Mouse (Mus musculus) CH12.LX (cell line): ENCODE measurements around the gene Phf13. TPM values are rescaled to one million over a fixed set of nuclear protein-coding genes. Genes with fewer than 3 reads are reported as not detected.

Experiments
- DNase-seq: peaks from one replicate; pipeline ENCODE4 v3.0.0-alpha.2; 2013; ENCODE audit errors: extremely low read depth
- H3K27ac ChIP-seq: 2 replicates; pipeline ENCODE4 v1.5.1; 2012; ENCODE audit warnings: low read depth, mild to moderate bottlenecking, control low read depth, moderate library complexity; ENCODE audit not compliant: insufficient read depth
- H3K27me3 ChIP-seq: replicated peaks from 2 replicates; pipeline ENCODE3; 2012; ENCODE audit warnings: inconsistent platforms
- H3K36me3 ChIP-seq, 2 experiments: replicated peaks in 1 of 2; 2 replicates each; pipeline versions ENCODE3 to v1.6.1; 2012; ENCODE audit warnings: inconsistent platforms in 1 of 2, low read length in 1 of 2, mild to moderate bottlenecking in 1 of 2, mixed read lengths in 1 of 2, moderate library complexity in 1 of 2; ENCODE audit not compliant: control insufficient read depth in 1 of 2, insufficient read depth in 1 of 2
- H3K4me1 ChIP-seq, 2 experiments: 2 replicates each; pipeline ENCODE4 v1.6.1; 2012; ENCODE audit warnings: inconsistent platforms in 1 of 2, moderate library complexity in 1 of 2; ENCODE audit not compliant: insufficient read depth in 2 of 2, control insufficient read depth in 1 of 2
- H3K4me2 ChIP-seq: 2 replicates; pipeline ENCODE4 v1.6.1; 2012; ENCODE audit warnings: low read depth, mild to moderate bottlenecking, control low read depth; ENCODE audit not compliant: poor library complexity, insufficient read depth, severe bottlenecking
- H3K4me3 ChIP-seq, 3 experiments: fragments of 150-350 bp in 1 of 3; sonication (generic) in 1 of 3; replicated peaks in 1 of 3; 2 replicates each; pipeline versions ENCODE3 to v1.5.1; 2011 to 2012; ENCODE audit warnings: low read depth in 2 of 3, low read length in 2 of 3, mild to moderate bottlenecking in 2 of 3, moderate library complexity in 2 of 3, control low read depth in 1 of 3, improper control_type of control experiment in 1 of 3, inconsistent platforms in 1 of 3, mixed read lengths in 1 of 3; ENCODE audit not compliant: poor library complexity in 1 of 3
- H3K79me2 ChIP-seq: replicated peaks from 2 replicates; pipeline ENCODE4 v1.6.1; 2012; ENCODE audit warnings: mild to moderate bottlenecking, moderate library complexity; ENCODE audit not compliant: control insufficient read depth, poor library complexity, insufficient read depth, severe bottlenecking; ENCODE audit errors: extremely low read depth
- H3K9ac ChIP-seq: 2 replicates; pipeline ENCODE4 v1.6.1; 2012; ENCODE audit warnings: low read depth, mild to moderate bottlenecking, control low read depth, moderate library complexity; ENCODE audit not compliant: insufficient read depth
- H3K9me3 ChIP-seq: replicated peaks from 2 replicates; pipeline ENCODE3; 2012; ENCODE audit warnings: low read length, inconsistent platforms, mixed read lengths
- BHLHE40 ChIP-seq: IDR thresholded peaks from 2 replicates; pipeline ENCODE4 v1.6.1; 2011; ENCODE audit warnings: mild to moderate bottlenecking, low read depth, low read length, improper control_type of control experiment
- CTCF ChIP-seq, 2 experiments: IDR thresholded peaks in 1 of 2; conservative IDR thresholded peaks in 1 of 2; 2 replicates each; pipeline ENCODE4 v1.5.1; 2011 to 2012; ENCODE audit warnings: low read depth in 2 of 2, low read length in 2 of 2, improper control_type of control experiment in 1 of 2, inconsistent platforms in 1 of 2, mild to moderate bottlenecking in 1 of 2, moderate library complexity in 1 of 2
- ETS1 ChIP-seq: conservative IDR thresholded peaks from 2 replicates; pipeline ENCODE4 v1.6.1; 2012; ENCODE audit warnings: low read depth, mild to moderate bottlenecking, inconsistent platforms, low read length, improper control_type of control experiment, moderate library complexity
- GABPA ChIP-seq: IDR thresholded peaks from 2 replicates; pipeline ENCODE4 v1.6.1; 2012; ENCODE audit warnings: low read depth, low read length, improper control_type of control experiment, inconsistent platforms; ENCODE audit not compliant: insufficient replicate concordance
- HCFC1 ChIP-seq: IDR thresholded peaks from 2 replicates; pipeline ENCODE4 v1.6.1; 2012; ENCODE audit warnings: low read depth, mild to moderate bottlenecking, inconsistent platforms, low read length, improper control_type of control experiment
- MAFK ChIP-seq: IDR thresholded peaks from 2 replicates; pipeline ENCODE4 v1.6.1; 2011; ENCODE audit warnings: low read length, improper control_type of control experiment; ENCODE audit not compliant: insufficient replicate concordance
- MAZ ChIP-seq: IDR thresholded peaks from 2 replicates; pipeline ENCODE4 v1.6.1; 2012; ENCODE audit warnings: low read depth, mild to moderate bottlenecking, inconsistent platforms, low read length, improper control_type of control experiment, moderate library complexity
- MYC ChIP-seq: IDR thresholded peaks from 2 replicates; pipeline ENCODE4 v1.6.1; 2011; ENCODE audit warnings: low read depth, mild to moderate bottlenecking, improper control_type of control experiment, low read length
- NELFE ChIP-seq: IDR thresholded peaks from 2 replicates; pipeline ENCODE4 v1.6.1; 2011; ENCODE audit warnings: low read depth, low read length, improper control_type of control experiment
- NRF1 ChIP-seq: IDR thresholded peaks from 2 replicates; pipeline ENCODE4 v1.6.1; 2014; ENCODE audit warnings: low read depth, mild to moderate bottlenecking, inconsistent platforms, low read length, improper control_type of control experiment, moderate library complexity
- PAX5 ChIP-seq: IDR thresholded peaks from 2 replicates; pipeline ENCODE4 v1.6.1; 2012; ENCODE audit warnings: low read length, inconsistent platforms, mixed read lengths
- POLR2A ChIP-seq: IDR thresholded peaks from 2 replicates; pipeline ENCODE4 v1.6.1; 2011; ENCODE audit warnings: low read depth, mild to moderate bottlenecking, improper control_type of control experiment, low read length
- RCOR1 ChIP-seq: conservative IDR thresholded peaks from 2 replicates; pipeline ENCODE4 v1.6.1; 2012; ENCODE audit warnings: low read depth, mild to moderate bottlenecking, inconsistent platforms, low read length, improper control_type of control experiment
- SIN3A ChIP-seq: IDR thresholded peaks from 2 replicates; pipeline ENCODE4 v1.6.1; 2012; ENCODE audit warnings: low read length, improper control_type of control experiment, inconsistent platforms
- ZC3H11A ChIP-seq: IDR thresholded peaks from 2 replicates; pipeline ENCODE4 v1.6.1; 2012; ENCODE audit warnings: low read depth, mild to moderate bottlenecking, inconsistent platforms, low read length, improper control_type of control experiment
- ZKSCAN1 ChIP-seq: IDR thresholded peaks from 2 replicates; pipeline ENCODE4 v1.6.1; 2012; ENCODE audit warnings: low read depth, inconsistent platforms, low read length, improper control_type of control experiment, borderline replicate concordance
- ZMIZ1 ChIP-seq: IDR thresholded peaks from 2 replicates; pipeline ENCODE4 v1.6.1; 2012; ENCODE audit warnings: low read depth, mild to moderate bottlenecking, inconsistent platforms, low read length, improper control_type of control experiment
- ZNF384 ChIP-seq: IDR thresholded peaks from 2 replicates; pipeline ENCODE4 v1.6.1; 2012; ENCODE audit warnings: low read depth, low read length, improper control_type of control experiment, inconsistent platforms
- dilution Hi-C: fragments of 300-500 bp; cut with MboI; formaldehyde crosslinking; loops from 2 replicates; pipeline ENCODE4 v1.14.3; 2020; ENCODE audit warnings: low sequenced_read_pairs; ENCODE audit not compliant: extremely low pct_unique_long_range_greater_than_20kb, extremely low pct_ligation_motif_present
- in situ Hi-C: fragments of 300-500 bp; cut with MboI; formaldehyde crosslinking; loops from 3 replicates; pipeline ENCODE4 v1.14.3; 2019; ENCODE audit warnings: low sequenced_read_pairs, low pct_ligation_motif_present, low pct_unique_long_range_greater_than_20kb, mixed read lengths
- polyA plus RNA-seq: library from polyadenylated mRNA; unstranded; fragments of >175 nt; gene quantifications from 2 replicates; pipeline ENCODE4 v1.2.1, GENCODE M21; 2012; ENCODE audit warnings: low read depth; ENCODE audit not compliant: insufficient read length
- total RNA-seq, 2 experiments: library from RNA; depleted of rRNA; stranded (reverse); fragments of 300-350 nt in 1 of 2; fragments of >200 nt in 1 of 2; gene quantifications; 2 replicates each; pipeline ENCODE4 v1.2.3; 2012 to 2014

Gene Phf13
- total and polyA plus RNA-seq, 3 experiments: 1.9 to 5.0 (median 4.9) TPM

GRCm38 (mm10) chr4:151975441-151975840, 20.6 kb downstream of the Phf13 start:
- H3K9ac ChIP-seq: no peak overlapping the region
- H3K9me3 ChIP-seq: peaks cover 5% of the 10 kb centered on the region
- peaks cover 3 to 6% of the 10 kb centered on the region in 2 experiments; a peak in 3 of 4 replicates for H3K4me1 ChIP-seq
- no peak overlapping the region for H3K4me2 ChIP-seq
- no peak overlapping the region for H3K27ac ChIP-seq
- no peaks in the 10 kb centered on the region for H3K27me3 ChIP-seq
- in situ Hi-C loops: loop anchor here (5.0 kb wide), 2 partner anchors 57 to 122 kb away; no protein-coding TSS in a partner anchor
- dilution Hi-C loops: no loop called here
- peak; percentile 35 for DNase-seq
- no peak overlapping the region for H3K4me3 ChIP-seq
- no peaks in the 10 kb centered on the region for H3K79me2 ChIP-seq
- H3K36me3 ChIP-seq: peaks cover 76 to 92% of the 10 kb centered on the region in 2 experiments
- TF ChIP-seq CTCF (conservative IDR thresholded peaks at IDR 0.05 in 1 of 2, IDR thresholded peaks at IDR 0.05 in 1 of 2; ENCODE audit: low read depth in 2 of 2, low read length in 2 of 2) (peak; percentile 51 to 85), NELFE (no peak)

- Histone ChIP-seq H3K4me2 (no peak overlapping the region), H3K36me3 (peaks cover 74 to 91% of the 10 kb centered on the region in 2 experiments), H3K9me3 (peaks cover 5% of the 10 kb centered on the region), H3K27me3 (no peaks in the 10 kb centered on the region), H3K9ac (no peak overlapping the region), H3K4me1 (no peaks in the 10 kb centered on the region), H3K79me2 (no peaks in the 10 kb centered on the region), H3K4me3 (no peak overlapping the region), H3K27ac (no peak overlapping the region)
- dilution Hi-C loops (no loop called here), in situ Hi-C loops (no loop called here)
- TF ChIP-seq CTCF (conservative IDR thresholded peaks at IDR 0.05 in 1 of 2, IDR thresholded peaks at IDR 0.05 in 1 of 2; ENCODE audit: low read depth in 2 of 2, low read length in 2 of 2): peak; percentile 58 to 72
- TF ChIP-seq POLR2A: no peak
- DNase-seq: peak; percentile 42
Observed at GRCm38 (mm10) chr4:151972221-151972967, 23.7 kb downstream of the Phf13 start.

- H3K79me2 ChIP-seq: no peaks in the 10 kb centered on the region
- H3K27me3 ChIP-seq: no peaks in the 10 kb centered on the region
- H3K9ac ChIP-seq: no peak overlapping the region
- no peak overlapping the region for H3K27ac ChIP-seq
- no peak for DNase-seq
- H3K36me3 ChIP-seq: peaks cover 65 to 90% of the 10 kb centered on the region in 2 experiments
- H3K4me3 ChIP-seq: no peak overlapping the region
- H3K4me2 ChIP-seq: no peak overlapping the region
- no peaks in the 10 kb centered on the region for H3K4me1 ChIP-seq
- dilution Hi-C loops: no loop called here
- in situ Hi-C loops: no loop called here
- H3K9me3 ChIP-seq: peaks cover 2% of the 10 kb centered on the region
- TF ChIP-seq CTCF (conservative IDR thresholded peaks at IDR 0.05 in 1 of 2, IDR thresholded peaks at IDR 0.05 in 1 of 2; ENCODE audit: low read depth in 2 of 2, low read length in 2 of 2) (no peak), RCOR1 (no peak), ZC3H11A (no peak), ETS1 (no peak), ZNF384 (no peak), HCFC1 (no peak), MAFK (no peak), SIN3A (no peak), ZKSCAN1 (no peak), MAZ (no peak), POLR2A (no peak), PAX5 (no peak), BHLHE40 (no peak), NRF1 (no peak), GABPA (no peak), ZMIZ1 (no peak), MYC (no peak)
Observed at GRCm38 (mm10) chr4:151968204-151968921, 27.7 kb downstream of the Phf13 start.
